Mouse (Mus musculus): ENCODE results near the gene Kcnn1. TPM values are rescaled to one million over a fixed set of nuclear protein-coding genes. Genes with fewer than 3 reads are reported as not detected.

Gene Kcnn1
- polyA plus RNA-seq, 1 experiment from 2014 or later: 0.72 TPM

DNA sequence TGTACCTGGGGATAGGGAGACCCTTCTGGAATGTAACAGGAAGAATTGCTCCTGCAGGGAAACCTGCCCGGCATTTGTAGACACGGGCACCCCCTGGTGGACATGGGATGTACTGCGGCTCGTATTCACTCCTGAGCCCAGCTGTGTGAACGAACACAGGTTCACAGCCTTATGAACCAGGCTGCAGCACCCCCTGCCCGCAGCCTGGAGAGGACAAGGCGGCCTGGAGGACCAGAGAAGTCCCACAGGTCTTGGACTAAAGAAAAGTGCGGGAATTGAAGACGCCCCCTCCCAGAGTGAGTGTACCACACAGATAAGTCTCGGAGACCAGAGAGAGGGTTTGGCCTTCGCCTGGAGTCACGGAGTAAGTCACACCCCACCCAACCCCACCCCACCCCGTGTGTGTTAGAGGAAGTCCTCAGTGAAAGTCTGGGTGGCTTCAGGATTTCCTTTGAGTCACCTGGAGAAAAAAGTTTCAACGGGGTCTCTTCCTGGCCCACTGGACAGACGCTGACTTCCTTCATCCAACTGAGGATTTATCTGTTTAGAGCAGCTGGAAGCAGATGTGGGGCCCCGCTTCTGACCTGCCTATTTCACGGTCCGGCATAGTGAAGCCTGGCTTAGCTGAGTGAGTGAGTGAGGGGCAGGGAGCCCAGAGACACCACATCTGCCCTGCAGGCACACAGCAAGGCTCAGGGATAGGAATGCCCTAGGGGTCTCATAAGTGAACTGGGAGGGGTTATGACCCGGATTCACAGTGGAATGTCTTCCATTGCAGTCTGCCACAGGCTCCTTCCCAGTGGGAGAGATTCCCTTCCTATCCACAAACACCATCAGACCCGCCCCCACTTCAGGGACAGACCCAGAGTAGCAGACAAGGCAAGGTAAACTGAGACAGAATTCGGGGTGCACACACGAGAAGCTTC is 21.6 kb downstream of the Kcnn1 start:
- no peak for ATAC-seq (ENCODE audit: insufficient read depth)
- Histone ChIP-seq H3K27me3 (ENCODE audit: insufficient read depth, low read length) (no peaks in the 10 kb centered on the region), H3K36me3 (ENCODE audit: insufficient read depth) (no peaks in the 10 kb centered on the region), H3K4me2 (peak overlapping the region; percentile 7; the same call in 1 of the 2 replicates), H3K9me3 (ENCODE audit: low read depth, low read length) (no peaks in the 10 kb centered on the region), H3K4me1 (ENCODE audit: insufficient read depth) (0 out of 2 replicates have a peak, but pooled peaks cover 3% of the 10 kb centered on the region), H3K27ac (ENCODE audit: low read depth) (no peak overlapping the region), H3K9ac (0 out of 2 replicates have a peak overlapping the region, but pooled peaks have one; percentile 4), H3K4me3 (ENCODE audit: low read depth, low read length) (no peak overlapping the region)
- peak; percentile 93 for DNase-seq
- WGBS: 25% methylated on average over 22 of the region's 22 CpGs
- TF ChIP-seq CTCF (IDR thresholded peaks at IDR 0.05; ENCODE audit: low read depth): peak; percentile 97

DNA sequence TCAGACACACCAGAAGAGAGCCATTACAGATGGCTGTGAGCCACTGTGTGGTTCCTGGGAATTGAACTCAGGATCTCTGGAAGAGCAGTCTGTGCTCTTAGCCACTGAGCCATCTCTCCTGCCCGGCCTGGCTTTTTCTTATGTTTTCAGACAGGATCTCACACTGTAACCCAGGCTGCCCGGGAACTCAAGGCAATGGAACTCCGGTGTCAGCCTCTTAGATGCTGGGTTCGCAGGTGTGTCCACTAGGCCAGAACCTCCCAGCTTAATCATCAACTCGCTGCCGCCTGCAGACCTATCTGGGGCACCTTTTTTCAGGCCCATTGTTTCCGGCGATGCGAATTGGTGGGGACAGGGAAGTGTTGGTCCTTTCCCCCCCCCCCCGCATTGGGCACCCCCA is 22.5 kb downstream of the Kcnn1 start:
- Histone ChIP-seq H3K4me3 (ENCODE audit: low read depth, low read length) (no peak overlapping the region), H3K4me1 (ENCODE audit: insufficient read depth) (0 out of 2 replicates have a peak, but pooled peaks cover 3% of the 10 kb centered on the region), H3K4me2 (no peak overlapping the region), H3K27ac (ENCODE audit: low read depth) (peak overlapping the region; percentile 77; the same call in 1 of the 2 replicates), H3K9ac (no peak overlapping the region), H3K9me3 (ENCODE audit: low read depth, low read length) (no peaks in the 10 kb centered on the region), H3K27me3 (ENCODE audit: insufficient read depth, low read length) (no peaks in the 10 kb centered on the region), H3K36me3 (ENCODE audit: insufficient read depth) (no peaks in the 10 kb centered on the region; the same call in 1 of the 2 replicates)
- no peak for TF ChIP-seq CTCF (IDR thresholded peaks at IDR 0.05; ENCODE audit: low read depth)
- ATAC-seq (ENCODE audit: insufficient read depth): no peak
- WGBS: 50% methylated on average over 10 of the region's 10 CpGs
- no peak for DNase-seq

DNA sequence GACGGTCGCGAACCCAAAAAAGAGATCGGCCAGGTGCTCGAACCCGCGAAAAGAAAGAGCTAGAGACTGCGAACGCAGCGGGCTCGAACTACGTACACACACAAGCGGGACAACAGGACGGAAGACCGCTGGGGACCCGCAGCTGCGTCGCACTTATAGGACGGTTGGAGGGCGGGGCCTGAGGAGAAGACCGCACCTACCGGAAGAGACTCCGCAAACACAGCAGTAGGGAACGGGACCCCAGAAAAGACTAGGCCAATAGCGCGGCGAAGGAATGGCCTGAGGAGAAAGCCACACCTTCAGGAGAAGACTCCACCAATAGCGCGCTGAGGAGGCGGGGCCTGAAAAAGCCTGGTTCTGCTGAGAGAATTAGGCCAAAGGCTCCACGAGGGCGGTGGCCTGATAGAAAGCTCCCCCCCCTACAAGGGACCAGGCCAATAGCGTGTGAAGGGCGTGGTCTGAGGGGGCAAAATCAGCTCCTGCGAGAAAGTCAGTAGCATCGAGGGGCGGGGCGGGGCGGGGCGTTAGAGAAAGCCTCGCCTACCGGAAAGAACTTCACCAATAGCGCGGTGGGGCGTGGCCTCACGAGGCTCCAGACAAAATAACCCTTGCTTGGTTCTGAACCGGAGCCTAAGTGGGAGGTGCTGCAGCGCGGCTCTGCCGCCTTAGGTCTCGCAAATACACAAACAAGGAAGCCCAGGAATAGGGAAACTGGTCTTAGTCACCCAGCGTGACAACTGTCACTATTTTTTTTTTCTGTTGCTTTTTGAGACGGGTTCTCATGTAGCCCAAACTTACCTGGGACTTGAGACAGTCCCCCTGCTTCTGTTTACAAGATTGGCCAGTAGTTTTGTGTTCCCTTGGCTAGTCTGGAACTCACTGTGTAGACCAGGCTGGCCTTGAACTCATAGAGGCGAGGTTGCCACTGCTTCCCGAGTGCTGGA is 23.4 kb downstream of the Kcnn1 start, which contains the start of gene Arrdc2:
Arrdc2 (minus strand) TSS at position 313 of the 944 bp plus-strand sequence.
- 0 out of 2 replicates have a peak, but pooled peaks cover 3% of the 10 kb centered on the region for H3K4me1 ChIP-seq (ENCODE audit: insufficient read depth)
- no peaks in the 10 kb centered on the region; the same call in 1 of the 2 replicates for H3K36me3 ChIP-seq (ENCODE audit: insufficient read depth)
- no peak for TF ChIP-seq CTCF (IDR thresholded peaks at IDR 0.05; ENCODE audit: low read depth)
- WGBS: 2% methylated on average over 55 of the region's 55 CpGs
- H3K4me2 ChIP-seq: peak within 1 kb of the TSS; percentile 89
- peak within 1 kb of the TSS; percentile 73 for H3K4me3 ChIP-seq (ENCODE audit: low read depth, low read length)
- no peaks in the 10 kb centered on the region for H3K27me3 ChIP-seq (ENCODE audit: insufficient read depth, low read length)
- ATAC-seq (ENCODE audit: insufficient read depth) (peak; percentile 98), DNase-seq (peak; percentile 100)
- no peaks in the 10 kb centered on the region for H3K9me3 ChIP-seq (ENCODE audit: low read depth, low read length)
- peak within 1 kb of the TSS; percentile 76 for H3K9ac ChIP-seq
- H3K27ac ChIP-seq (ENCODE audit: low read depth): peak within 1 kb of the TSS; percentile 93

DNA sequence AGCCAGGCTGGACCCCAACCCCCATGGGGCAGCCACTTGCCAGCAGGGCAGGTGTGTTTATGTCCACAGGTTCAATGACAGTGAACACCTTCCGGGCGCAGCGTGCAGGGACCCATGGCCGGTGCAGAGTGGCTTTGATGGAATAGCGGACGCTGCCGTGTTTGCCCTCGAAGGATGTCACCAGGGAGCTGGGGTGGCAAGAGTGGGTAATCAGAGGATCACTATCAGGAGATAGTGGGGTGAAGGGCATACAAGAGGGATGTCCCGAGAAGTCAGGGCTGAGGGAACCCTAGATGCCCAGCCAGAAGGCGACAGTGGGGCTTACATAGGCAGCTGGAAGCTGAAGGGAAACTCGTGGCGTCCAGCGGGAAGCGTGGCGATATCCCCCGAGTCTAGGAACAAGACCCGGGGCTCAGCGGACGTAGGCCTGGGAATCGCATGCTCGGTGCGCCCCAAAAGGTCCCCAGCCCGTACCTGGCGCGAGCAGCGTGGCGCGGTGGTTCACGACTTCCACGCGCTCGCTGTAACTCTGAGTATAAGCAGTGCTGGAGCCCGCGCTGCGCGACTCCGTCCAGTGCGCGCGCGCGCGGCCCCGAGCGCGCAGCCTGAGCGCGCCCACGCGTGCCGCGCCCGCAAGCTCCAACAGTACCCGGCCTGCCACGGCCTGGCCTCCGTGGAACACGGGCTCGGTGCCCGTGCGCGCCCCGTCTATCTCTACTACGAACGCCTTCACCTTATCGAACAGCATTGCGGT is 24.2 kb downstream of the Kcnn1 start:
- H3K9me3 ChIP-seq (ENCODE audit: low read depth, low read length): no peaks in the 10 kb centered on the region
- H3K4me2 ChIP-seq: peak overlapping the region; percentile 89
- 1% methylated on average over 66 of the region's 66 CpGs for WGBS
- H3K27me3 ChIP-seq (ENCODE audit: insufficient read depth, low read length): no peaks in the 10 kb centered on the region
- peak overlapping the region; percentile 76 for H3K9ac ChIP-seq
- no peak for TF ChIP-seq CTCF (IDR thresholded peaks at IDR 0.05; ENCODE audit: low read depth)
- H3K27ac ChIP-seq (ENCODE audit: low read depth): peak overlapping the region; percentile 93
- H3K36me3 ChIP-seq (ENCODE audit: insufficient read depth): no peaks in the 10 kb centered on the region; the same call in 1 of the 2 replicates
- H3K4me1 ChIP-seq (ENCODE audit: insufficient read depth): 0 out of 2 replicates have a peak, but pooled peaks cover 3% of the 10 kb centered on the region
- H3K4me3 ChIP-seq (ENCODE audit: low read depth, low read length): peak overlapping the region; percentile 73
- ATAC-seq (ENCODE audit: insufficient read depth) (peak; percentile 42), DNase-seq (no peak)

DNA sequence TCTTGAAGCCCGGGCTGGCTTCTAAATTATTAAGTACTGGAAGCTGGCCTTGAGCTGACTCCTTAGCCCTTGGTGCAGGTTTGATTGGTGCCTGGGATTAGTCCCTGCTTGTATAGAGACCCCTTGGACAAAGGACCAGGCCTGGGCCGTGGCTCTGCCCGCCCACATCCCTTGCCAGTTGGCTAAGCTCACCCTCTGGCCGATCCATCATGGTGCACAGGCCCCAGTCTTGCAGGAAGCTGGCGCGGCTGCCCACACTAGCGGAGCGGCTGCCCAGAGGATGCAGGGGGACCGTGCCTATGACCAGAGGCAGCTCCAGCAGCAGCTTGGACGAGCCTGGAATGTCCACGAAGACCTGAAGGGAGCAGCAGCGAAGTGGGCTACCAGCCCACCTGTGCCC is 26.4 kb downstream of the Kcnn1 start:
- DNase-seq (no peak), ATAC-seq (ENCODE audit: insufficient read depth) (no peak)
- TF ChIP-seq CTCF (IDR thresholded peaks at IDR 0.05; ENCODE audit: low read depth): no peak
- Histone ChIP-seq H3K27me3 (ENCODE audit: insufficient read depth, low read length) (no peaks in the 10 kb centered on the region), H3K4me3 (ENCODE audit: low read depth, low read length) (no peak overlapping the region), H3K36me3 (ENCODE audit: insufficient read depth) (no peaks in the 10 kb centered on the region; the same call in 1 of the 2 replicates), H3K4me2 (no peak overlapping the region), H3K9ac (no peak overlapping the region), H3K4me1 (ENCODE audit: insufficient read depth) (0 out of 2 replicates have a peak, but pooled peaks cover 3% of the 10 kb centered on the region), H3K27ac (ENCODE audit: low read depth) (no peak overlapping the region), H3K9me3 (ENCODE audit: low read depth, low read length) (no peaks in the 10 kb centered on the region)
- 86% methylated on average over 12 of the region's 12 CpGs for WGBS

DNA sequence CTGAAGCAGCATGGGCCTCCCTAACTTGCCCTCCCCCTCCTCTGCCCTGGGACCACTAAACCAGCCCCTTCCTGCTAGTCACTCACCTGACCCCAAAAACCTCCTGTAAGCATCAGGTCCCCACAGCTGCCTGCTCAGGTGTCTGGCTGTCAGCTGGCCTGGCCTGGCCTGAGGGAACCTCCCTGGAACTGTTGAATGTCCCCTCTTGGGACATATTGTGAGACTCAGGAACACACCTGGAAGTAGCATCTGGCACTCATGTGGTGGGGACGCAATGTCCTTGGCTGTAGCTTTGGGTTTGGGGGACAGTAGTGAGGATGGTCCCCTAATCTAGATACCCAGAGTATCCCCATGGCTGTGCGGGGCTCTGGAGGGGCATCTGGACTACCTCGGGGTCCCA is 29.0 kb downstream of the Kcnn1 start:
- no peak overlapping the region for H3K27ac ChIP-seq (ENCODE audit: low read depth)
- 0 out of 2 replicates have a peak, but pooled peaks cover 3% of the 10 kb centered on the region for H3K4me1 ChIP-seq (ENCODE audit: insufficient read depth)
- DNase-seq (no peak), ATAC-seq (ENCODE audit: insufficient read depth) (no peak)
- H3K4me2 ChIP-seq: no peak overlapping the region
- H3K36me3 ChIP-seq (ENCODE audit: insufficient read depth): no peaks in the 10 kb centered on the region; the same call in 1 of the 2 replicates
- no peaks in the 10 kb centered on the region for H3K9me3 ChIP-seq (ENCODE audit: low read depth, low read length)
- H3K4me3 ChIP-seq (ENCODE audit: low read depth, low read length): no peak overlapping the region
- TF ChIP-seq CTCF (IDR thresholded peaks at IDR 0.05; ENCODE audit: low read depth): no peak
- no peak overlapping the region for H3K9ac ChIP-seq
- no peaks in the 10 kb centered on the region for H3K27me3 ChIP-seq (ENCODE audit: insufficient read depth, low read length)
- 94% methylated on average over 3 of the region's 3 CpGs for WGBS

Measured in lung, embryonic 14.5 days (tissue).